Comparison of ENCODE assay signal across 15 mouse cellular contexts in genomic region chr7:101027623-101028443, GRCm38 (mm10). TPM values are rescaled to one million over a fixed set of nuclear protein-coding genes. Genes with fewer than 3 reads are reported as not detected.
DNase-seq lines count a peak whose midpoint lies in the region; TF ChIP-seq lines count a peak whose summit lies in the region.
"Had no signal": no experiment of that assay in that cellular context is flagged by ENCODE, and none has a peak within 500 bp of the region (broad histone marks: within the 10 kb centered on the region; RNA-seq: fewer than 3 reads in every experiment).

No protein-coding gene starts in this region.

- H3K27me3 ChIP-seq in MEL (ENCODE audit: control insufficient read depth in 1 of 2, insufficient read depth in 2 of 2, low read length in 2 of 2): no peaks in the 10 kb centered on the region; a peak in 1 of 4 replicates
- H3K27me3 ChIP-seq: embryonic facial prominence, embryonic 12.5 days; neural tube, embryonic 12.5 days had no signal

- intact Hi-C loops in left cerebral cortex, postnatal 4 days (cut with DNase I): no loop called here
- intact Hi-C loops in left cerebral cortex, adult 2 months (cut with DNase I): no loop called here

- peaks cover 0 to 22% of the 10 kb centered on the region in 2 experiments; a peak in 2 of 4 replicates for H3K4me1 ChIP-seq in MEL (ENCODE audit: control insufficient read depth in 1 of 2, insufficient read depth in 2 of 2, low read length in 2 of 2)
- H3K4me1 ChIP-seq: neural tube, embryonic 12.5 days had no signal

- no peak for TF ChIP-seq POLR2A in MEL (IDR thresholded peaks at IDR 0.05; ENCODE audit: control insufficient read depth in 1 of 2, insufficient read depth in 1 of 2, low read depth in 1 of 2, low read length in 2 of 2, poor library complexity in 1 of 2)

- TF ChIP-seq CTCF in left cerebral cortex, adult 2 months (IDR thresholded peaks at IDR 0.05): no peak
- TF ChIP-seq CTCF in MEL (IDR thresholded peaks at IDR 0.05 in 2 of 3, conservative IDR thresholded peaks at IDR 0.05 in 1 of 3; ENCODE audit: control insufficient read depth in 1 of 3, insufficient read depth in 1 of 3, low read depth in 2 of 3, low read length in 3 of 3, poor library complexity in 1 of 3, severe bottlenecking in 1 of 3): no peak

- H3K9me3 ChIP-seq in MEL (replicated peaks; ENCODE audit: insufficient read depth, low read length): no peaks in the 10 kb centered on the region
- H3K9me3 ChIP-seq: embryonic facial prominence, embryonic 12.5 days; neural tube, embryonic 12.5 days had no signal

- H3K4me3 ChIP-seq in left cerebral cortex, adult 2 months: no peak overlapping the region
- H3K4me3 ChIP-seq in MEL (ENCODE audit: control insufficient read depth in 1 of 2, insufficient read depth in 1 of 2, low read depth in 2 of 2, low read length in 2 of 2): no peak overlapping the region
- H3K4me3 ChIP-seq: embryonic facial prominence, embryonic 12.5 days; neural tube, embryonic 12.5 days had no signal

- TF ChIP-seq EP300 in MEL (IDR thresholded peaks at IDR 0.05; ENCODE audit: low read depth in 1 of 2, low read length in 2 of 2): peak; percentile 55

- TF ChIP-seq RAD21 in MEL (IDR thresholded peaks at IDR 0.05; ENCODE audit: low read depth, low read length): no peak

- no peaks in the 10 kb centered on the region for H3K79me2 ChIP-seq in MEL (ENCODE audit: control insufficient read depth, insufficient read depth, low read length, poor library complexity)

- DNase-seq in left cerebral cortex, postnatal 4 days: peak; percentile 43
- no peak for DNase-seq in left cerebral cortex, adult 2 months (ENCODE audit: extremely low spot score in 1 of 2, low spot score in 2 of 2)
- DNase-seq in MEL (ENCODE audit: low read depth, low spot score): peak; percentile 86
- peak; percentile 56 for DNase-seq in induced T-regulatory cell, adult 2 months (ENCODE audit: low read depth)
- peak; percentile 22 to 44 for DNase-seq in monocyte, adult 2 months (ENCODE audit: low read depth in 1 of 2, low spot score in 2 of 2)
- DNase-seq in kidney, postnatal 36 days: no peak
- no peak for DNase-seq in kidney, adult 9 months
- DNase-seq in thymus, postnatal 10 days (ENCODE audit: low spot score in 2 of 2): no peak
- DNase-seq: cerebellum, adult 11-12 months; kidney, adult 8-10 months; layer of hippocampus, postnatal 36 days; right cerebral cortex, postnatal 25 days had no signal

- H3K36me3 ChIP-seq in MEL (ENCODE audit: control insufficient read depth in 1 of 2, insufficient read depth in 2 of 2, low read length in 2 of 2): peaks cover 0 to 18% of the 10 kb centered on the region in 2 experiments; a peak in 2 of 4 replicates
- H3K36me3 ChIP-seq: embryonic facial prominence, embryonic 12.5 days; neural tube, embryonic 12.5 days had no signal

- no peak overlapping the region for H3K9ac ChIP-seq in MEL (ENCODE audit: control insufficient read depth, low read depth, low read length, poor library complexity, severe bottlenecking)
- H3K9ac ChIP-seq: embryonic facial prominence, embryonic 12.5 days; neural tube, embryonic 12.5 days had no signal

- no peak overlapping the region for H3K27ac ChIP-seq in left cerebral cortex, adult 2 months
- peak overlapping the region; percentile 45 for H3K27ac ChIP-seq in MEL (ENCODE audit: control insufficient read depth, low read depth, low read length)
- H3K27ac ChIP-seq: embryonic facial prominence, embryonic 12.5 days; neural tube, embryonic 12.5 days; stomach, postnatal 0 days had no signal

TF ChIP-seq in MEL, 35 proteins besides CTCF, POLR2A, EP300 and RAD21:
- TF ChIP-seq UBTF (IDR thresholded peaks at IDR 0.05; ENCODE audit: borderline replicate concordance, insufficient read depth, low read depth, low read length) (no peak), TCF12 (IDR thresholded peaks at IDR 0.05; ENCODE audit: low read depth, low read length) (peak; percentile 19; the same call in 1 of the 2 replicates), POLR2AphosphoS5 (IDR thresholded peaks at IDR 0.05; ENCODE audit: borderline replicate concordance, low read depth, low read length) (no peak), MYB (IDR thresholded peaks at IDR 0.05; ENCODE audit: low read depth, low read length) (no peak), HCFC1 (IDR thresholded peaks at IDR 0.05; ENCODE audit: low read depth, low read length) (no peak), MAX (IDR thresholded peaks at IDR 0.05; ENCODE audit: low read length) (peak; percentile 47; the same call in 1 of the 2 replicates), GABPA (IDR thresholded peaks at IDR 0.05; ENCODE audit: low read depth, low read length) (no peak), MEF2A (IDR thresholded peaks at IDR 0.05; ENCODE audit: extremely low read depth, insufficient replicate concordance, low read depth, low read length, poor library complexity, severe bottlenecking) (no peak), ELF1 (IDR thresholded peaks at IDR 0.05; ENCODE audit: low read depth, low read length) (no peak), ETS1 (IDR thresholded peaks at IDR 0.05; ENCODE audit: low read depth, low read length) (peak; percentile 51; the same call in 1 of the 2 replicates), RCOR1 (IDR thresholded peaks at IDR 0.05; ENCODE audit: low read depth, low read length) (0 out of 2 replicates have a peak, but pooled peaks have one; percentile 32), KAT2A (conservative IDR thresholded peaks at IDR 0.05; ENCODE audit: low read depth, low read length) (no peak), CHD1 (IDR thresholded peaks at IDR 0.05; ENCODE audit: low read depth, low read length) (no peak), USF2 (IDR thresholded peaks at IDR 0.05; ENCODE audit: borderline replicate concordance in 1 of 2, insufficient read depth in 1 of 2, low read depth in 1 of 2, low read length in 2 of 2) (no peak), USF1 (IDR thresholded peaks at IDR 0.05; ENCODE audit: low read depth, low read length) (no peak), JUND (IDR thresholded peaks at IDR 0.05; ENCODE audit: low read depth, low read length) (no peak), ZC3H11A (IDR thresholded peaks at IDR 0.05; ENCODE audit: low read depth, low read length) (no peak), CHD2 (IDR thresholded peaks at IDR 0.05; ENCODE audit: low read length) (no peak), ZNF384 (IDR thresholded peaks at IDR 0.05; ENCODE audit: low read depth, low read length) (no peak), E2F4 (IDR thresholded peaks at IDR 0.05; ENCODE audit: borderline replicate concordance, low read depth, low read length) (peak; percentile 82), MXI1 (IDR thresholded peaks at IDR 0.05; ENCODE audit: low read depth, low read length) (no peak), ZKSCAN1 (IDR thresholded peaks at IDR 0.05; ENCODE audit: low read depth, low read length) (no peak), TAL1 (IDR thresholded peaks at IDR 0.05; ENCODE audit: low read length) (peak; percentile 26; the same call in 1 of the 2 replicates), MAZ (IDR thresholded peaks at IDR 0.05; ENCODE audit: low read depth, low read length) (no peak), TBP (IDR thresholded peaks at IDR 0.05; ENCODE audit: low read depth, low read length) (no peak), NELFE (IDR thresholded peaks at IDR 0.05; ENCODE audit: low read depth, low read length) (no peak), GATA1 (IDR thresholded peaks at IDR 0.05; ENCODE audit: low read depth, low read length) (peak; percentile 60), NRF1 (IDR thresholded peaks at IDR 0.05; ENCODE audit: insufficient read depth, low read depth, low read length, poor library complexity, severe bottlenecking) (no peak), SMC3 (IDR thresholded peaks at IDR 0.05; ENCODE audit: low read depth, low read length) (no peak), MAFK (IDR thresholded peaks at IDR 0.05; ENCODE audit: borderline replicate concordance, low read depth, low read length) (no peak), SIN3A (IDR thresholded peaks at IDR 0.05; ENCODE audit: low read length) (no peak), MYC (IDR thresholded peaks at IDR 0.05; ENCODE audit: low read depth, low read length) (no peak), ZMIZ1 (IDR thresholded peaks at IDR 0.05; ENCODE audit: low read depth, low read length) (no peak), POLR2AphosphoS2 (IDR thresholded peaks at IDR 0.05; ENCODE audit: low read length) (no peak), BHLHE40 (IDR thresholded peaks at IDR 0.05; ENCODE audit: borderline replicate concordance, low read depth, low read length) (no peak)
TF ChIP-seq in MEL: peak in this region for 7.

RNA-seq across cellular contexts. Expression of gene P2ry2, which starts 15.2 kb away (rescaled TPM):
- total RNA-seq in left cerebral cortex, postnatal 4 days (2021): 1 to 10 TPM; 1.2 to 1.3 TPM
- under 1 TPM; 0.68 to 0.82 TPM for total RNA-seq in left cerebral cortex, adult 2 months (2021)
- total RNA-seq in MEL (2012; rRNA removed): 0.10 and 0.23 TPM in 2 replicates
- polyA plus RNA-seq in MEL (2012; ENCODE audit: insufficient read depth in 1 of 2, insufficient read length in 2 of 2, low read depth in 1 of 2, low replicate concordance in 2 of 2, missing spikeins in 1 of 2): under 1 TPM in 1 of 2 experiments, not detected in 1; 0.86 TPM

RNA-seq across cellular contexts. Expression of gene P2ry6, which starts 53.4 kb away (rescaled TPM):
- total RNA-seq in left cerebral cortex, postnatal 4 days (2021): 1 to 10 TPM; 2.0 to 2.5 TPM
- total RNA-seq in left cerebral cortex, adult 2 months (2021): 1 to 10 TPM; 2.3 to 4.0 TPM
- total RNA-seq in MEL (2012; rRNA removed): not detected in 2 replicates
- polyA plus RNA-seq in MEL (2012; ENCODE audit: insufficient read depth in 1 of 2, insufficient read length in 2 of 2, low read depth in 1 of 2, low replicate concordance in 2 of 2, missing spikeins in 1 of 2): not detected

Comparison
In these comparisons a context has a peak if more than half of its experiments do, and no peak if none do; other contexts are left out.
1. DNase-seq: peak in left cerebral cortex, postnatal 4 days (single experiment), MEL (single experiment), induced T-regulatory cell, adult 2 months (single experiment) and monocyte, adult 2 months (2 of 2); none in left cerebral cortex, adult 2 months (0 of 2), kidney, postnatal 36 days (0 of 2), kidney, adult 9 months (single experiment) and thymus, postnatal 10 days (0 of 2).